In the genomic region with DNA sequence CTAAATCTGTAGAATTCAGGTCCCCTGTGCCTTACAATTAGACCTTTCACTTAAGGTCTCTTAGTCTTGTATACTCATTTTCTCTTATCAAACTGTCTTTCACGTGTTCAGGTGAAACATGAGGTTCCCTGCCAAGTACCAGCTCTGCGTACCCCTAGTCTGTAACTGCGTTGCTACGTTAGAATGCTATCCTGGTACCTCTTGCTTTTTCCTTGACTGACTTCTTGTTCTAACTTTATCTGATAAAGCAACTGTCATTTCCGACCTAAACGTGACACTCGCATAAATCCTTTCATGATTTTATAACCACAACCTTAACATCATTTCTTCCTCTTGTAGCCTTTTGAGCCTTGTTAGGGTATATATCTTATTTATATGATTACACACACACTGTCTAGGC, we compare ENCODE assay signal across 8 mouse cellular contexts. TPM values are rescaled to one million over a fixed set of nuclear protein-coding genes. Genes with fewer than 3 reads are reported as not detected.
A peak's percentile ranks its signal among the peaks of the same experiment; 100 is the strongest.
DNase-seq lines count a peak whose midpoint lies in the region; ATAC-seq and TF ChIP-seq lines count a peak whose summit lies in the region.

No protein-coding gene starts in this region.

- no peak for DNase-seq in cerebellum, adult 2 months
- DNase-seq in cerebellum, postnatal 25 days, result no peak
- peak; percentile 41 for DNase-seq in thymus, postnatal 0 days (ENCODE audit: low spot score)
- DNase-seq in thymus, postnatal 36 days, result no peak
- no peak for DNase-seq in Muller cell, postnatal 12 days (ENCODE audit: inconsistent ontology term)
- DNase-seq in urinary bladder, postnatal 14 days (ENCODE audit: low spot score), result no peak
- no peak for DNase-seq in spleen, postnatal 10 days (ENCODE audit: low spot score in 2 of 2)

- 59% methylated on average over 7 of the region's 7 CpGs for WGBS in cerebellum, adult 2 months
- 17% methylated on average over 7 of the region's 7 CpGs for WGBS in liver, embryonic 12.5 days (ENCODE audit: insufficient replicate concordance)

- no peak for TF ChIP-seq CTCF in cerebellum, adult 2 months (IDR thresholded peaks at IDR 0.05; ENCODE audit: borderline replicate concordance, insufficient read depth, low read depth, low read length)

- no peak overlapping the region for H3K27ac ChIP-seq in cerebellum, adult 2 months (ENCODE audit: insufficient read depth, low read length)
- H3K27ac ChIP-seq in liver, embryonic 12.5 days, result peak overlapping the region; percentile 80

- H3K4me2 ChIP-seq in liver, embryonic 12.5 days, result peak overlapping the region; percentile 97

- no peak for ATAC-seq in liver, embryonic 12.5 days

- H3K4me1 ChIP-seq in cerebellum, adult 2 months (ENCODE audit: control insufficient read depth, insufficient read depth, low read length), result no peaks in the 10 kb centered on the region; the same call in 1 of the 2 replicates
- peaks cover 28% of the 10 kb centered on the region for H3K4me1 ChIP-seq in liver, embryonic 12.5 days

- no peak for TF ChIP-seq POLR2A in cerebellum, adult 2 months (IDR thresholded peaks at IDR 0.05; ENCODE audit: borderline replicate concordance, insufficient read depth, low read length)

- H3K9me3 ChIP-seq in liver, embryonic 12.5 days (replicated peaks), result no peaks in the 10 kb centered on the region

- peaks cover 44% of the 10 kb centered on the region for H3K36me3 ChIP-seq in liver, embryonic 12.5 days

- H3K9ac ChIP-seq in liver, embryonic 12.5 days, result peak overlapping the region; percentile 98

- H3K27me3 ChIP-seq in cerebellum, adult 2 months (ENCODE audit: control insufficient read depth, insufficient read depth, low read length), result no peaks in the 10 kb centered on the region
- H3K27me3 ChIP-seq in liver, embryonic 12.5 days (replicated peaks), result no peaks in the 10 kb centered on the region

- peak overlapping the region; percentile 31 for H3K4me3 ChIP-seq in cerebellum, adult 2 months (replicated peaks; ENCODE audit: insufficient read depth, low read depth, low read length)
- peak overlapping the region; percentile 100 for H3K4me3 ChIP-seq in liver, embryonic 12.5 days

RNA-seq across cellular contexts. Expression of a gene that starts 1.2 kb away (rescaled TPM):
- 46.5 and 52.4 TPM in 2 replicates for polyA plus RNA-seq in cerebellum, adult 2 months (2012; rRNA removed)
- polyA plus RNA-seq in thymus, postnatal 0 days (2015; fragmentation: Nextera tagmentation; extraction: Ambion mirVana), result 22.8 and 23.3 TPM in 2 replicates
- polyA plus RNA-seq in liver, embryonic 12.5 days (2016; fragmentation: Nextera tagmentation; extraction: Ambion mirVana), result 20.7 and 21.1 TPM in 2 replicates

RNA-seq across cellular contexts. Expression of a gene that starts 7.5 kb away (rescaled TPM):
- 137 and 139 TPM in 2 replicates for polyA plus RNA-seq in cerebellum, adult 2 months (2012; rRNA removed)
- polyA plus RNA-seq in thymus, postnatal 0 days (2015; fragmentation: Nextera tagmentation; extraction: Ambion mirVana), result 54.0 and 56.6 TPM in 2 replicates
- polyA plus RNA-seq in liver, embryonic 12.5 days (2016; fragmentation: Nextera tagmentation; extraction: Ambion mirVana), result 48.3 and 49.1 TPM in 2 replicates

RNA-seq across cellular contexts. Expression of a gene that starts 16.5 kb away (rescaled TPM):
- polyA plus RNA-seq in cerebellum, adult 2 months (2012; rRNA removed), result 12.0 and 18.1 TPM in 2 replicates
- 2.9 and 3.0 TPM in 2 replicates for polyA plus RNA-seq in thymus, postnatal 0 days (2015; fragmentation: Nextera tagmentation; extraction: Ambion mirVana)
- polyA plus RNA-seq in liver, embryonic 12.5 days (2016; fragmentation: Nextera tagmentation; extraction: Ambion mirVana), result 5.8 and 6.7 TPM in 2 replicates

RNA-seq across cellular contexts. Expression of a gene that starts 31.7 kb away (rescaled TPM):
- polyA plus RNA-seq in cerebellum, adult 2 months (2012; rRNA removed), result 237 and 240 TPM in 2 replicates
- 77.8 and 78.6 TPM in 2 replicates for polyA plus RNA-seq in thymus, postnatal 0 days (2015; fragmentation: Nextera tagmentation; extraction: Ambion mirVana)
- polyA plus RNA-seq in liver, embryonic 12.5 days (2016; fragmentation: Nextera tagmentation; extraction: Ambion mirVana), result 83.4 and 85.0 TPM in 2 replicates

RNA-seq across cellular contexts. Expression of a gene that starts 33.8 kb away (rescaled TPM):
- polyA plus RNA-seq in cerebellum, adult 2 months (2012; rRNA removed), result 136 and 147 TPM in 2 replicates
- 106 and 109 TPM in 2 replicates for polyA plus RNA-seq in thymus, postnatal 0 days (2015; fragmentation: Nextera tagmentation; extraction: Ambion mirVana)
- 67.4 and 77.4 TPM in 2 replicates for polyA plus RNA-seq in liver, embryonic 12.5 days (2016; fragmentation: Nextera tagmentation; extraction: Ambion mirVana)
